Mouse (Mus musculus) kidney, adult 2 months (tissue): ENCODE measurements around the gene Zfp78.

Experiments used
- CTCF ChIP-seq: fragments of 200-500 bp; conservative IDR thresholded peaks from 2 replicates; pipeline ENCODE4 v1.5.1; 2011; ENCODE audit warnings: low read depth, mild to moderate bottlenecking, control low read depth, low read length, moderate library complexity, mixed read lengths; ENCODE audit not compliant: insufficient read depth, insufficient read length
- POLR2A ChIP-seq: fragments of 200-500 bp; IDR thresholded peaks from one replicate; pipeline ENCODE4 v1.6.1; 2011; ENCODE audit warnings: low read depth, low read length, control low read depth

GRCm38 (mm10) chr7:6339865-6340264, 23.2 kb upstream of the Zfp78 start:
- TF ChIP-seq CTCF, result no peak
- TF ChIP-seq POLR2A, result no peak
